ENCODE assay signal across 8 mouse cellular contexts in the genomic region with DNA sequence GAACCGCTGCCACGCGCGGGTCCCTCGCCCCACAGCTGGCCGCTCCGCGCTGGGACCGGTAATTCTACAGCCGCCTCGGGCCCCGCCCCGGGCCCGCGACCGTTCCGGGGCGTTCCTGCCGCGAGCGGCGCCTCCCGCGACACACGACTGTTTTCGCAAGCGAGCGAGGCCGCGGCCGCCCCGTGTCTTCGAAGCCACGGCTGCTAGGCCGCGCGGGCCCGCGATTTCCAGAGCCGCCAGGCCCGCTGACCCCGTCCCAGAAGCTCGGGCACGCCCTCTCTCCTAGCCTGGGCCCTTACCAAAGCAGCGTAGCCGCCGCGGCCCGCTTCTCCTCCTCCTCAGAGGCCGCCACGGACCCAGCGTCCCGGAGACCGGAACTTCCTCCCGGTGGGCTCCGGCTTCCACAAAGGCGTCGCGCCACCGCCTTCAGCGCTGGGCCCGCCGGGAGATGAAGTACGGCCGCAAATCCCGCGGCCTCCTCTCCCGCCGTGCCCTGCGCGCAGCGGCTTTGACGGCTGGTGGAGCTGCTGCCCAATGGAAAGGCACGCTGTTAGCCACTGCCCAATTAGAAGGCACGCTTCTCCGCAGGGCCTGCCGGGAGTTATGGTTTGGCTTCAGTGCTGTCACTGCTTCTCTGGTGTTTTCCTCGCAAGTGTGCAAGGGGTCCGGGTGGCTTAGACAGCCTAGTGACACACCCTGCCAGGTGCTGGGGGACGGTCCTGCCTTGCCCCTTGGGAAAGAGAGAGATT. TPM values are rescaled to one million over a fixed set of nuclear protein-coding genes. Genes with fewer than 3 reads are reported as not detected.
A peak's percentile ranks its signal among the peaks of the same experiment; 100 is the strongest.
DNase-seq lines count a peak whose midpoint lies in the region; ATAC-seq lines count a peak whose summit lies in the region.

No protein-coding gene starts in this region.

- whole genome bisulfite sequencing in hindbrain, embryonic 12.5 days, result under 1% methylated on average over 76 of the region's 80 CpGs

- H3K36me3 ChIP-seq in hindbrain, embryonic 12.5 days, result peaks cover 6% of the 10 kb centered on the region

- peak; percentile 100 for ATAC-seq in hindbrain, embryonic 12.5 days (ENCODE audit: low FRiP score)

- peaks cover 16% of the 10 kb centered on the region for H3K4me1 ChIP-seq in hindbrain, embryonic 12.5 days

- no peaks in the 10 kb centered on the region for H3K9me3 ChIP-seq in hindbrain, embryonic 12.5 days (replicated peaks)

- peak overlapping the region; percentile 97 for H3K27ac ChIP-seq in hindbrain, embryonic 12.5 days

- peak overlapping the region; percentile 99 for H3K9ac ChIP-seq in hindbrain, embryonic 12.5 days

- H3K27me3 ChIP-seq in hindbrain, embryonic 12.5 days, result no peaks in the 10 kb centered on the region

- H3K4me2 ChIP-seq in hindbrain, embryonic 12.5 days (replicated peaks), result peak overlapping the region; percentile 84

- peak; percentile 95 for DNase-seq in NIH3T3 (ENCODE audit: low read depth)
- DNase-seq in cerebellum, postnatal 10 days, result peak; percentile 95 to 97
- DNase-seq in frontal cortex, postnatal 10 days (ENCODE audit: low spot score in 2 of 2), result peak; percentile 92 to 95
- DNase-seq in layer of hippocampus, postnatal 14 days (ENCODE audit: low spot score in 2 of 2), result peak; percentile 93 to 97
- DNase-seq in lung, postnatal 14 days, result peak; percentile 93
- peak; percentile 85 for DNase-seq in retina, adult 2 months (ENCODE audit: low read depth, low spot score)
- peak; percentile 91 to 95 for DNase-seq in thymus, postnatal 36 days

- peak overlapping the region; percentile 97 for H3K4me3 ChIP-seq in hindbrain, embryonic 12.5 days

RNA-seq across cellular contexts. Expression of a gene that starts 0.5 kb away (rescaled TPM):
- 125 and 135 TPM in 2 replicates for polyA plus RNA-seq in hindbrain, embryonic 12.5 days (2016; fragmentation: Nextera tagmentation; extraction: Ambion mirVana)
- total RNA-seq in layer of hippocampus, postnatal 14 days (2021), result 10 to 100 TPM; 57.7 to 60.2 TPM

RNA-seq across cellular contexts. Expression of a gene that starts 15.4 kb away (rescaled TPM):
- polyA plus RNA-seq in hindbrain, embryonic 12.5 days (2016; fragmentation: Nextera tagmentation; extraction: Ambion mirVana), result 17.1 and 20.1 TPM in 2 replicates
- total RNA-seq in layer of hippocampus, postnatal 14 days (2021), result 10 to 100 TPM; 17.0 to 20.9 TPM

RNA-seq across cellular contexts. Expression of a gene that starts 34.1 kb away (rescaled TPM):
- polyA plus RNA-seq in hindbrain, embryonic 12.5 days (2016; fragmentation: Nextera tagmentation; extraction: Ambion mirVana), result 2.0 and 2.3 TPM in 2 replicates
- total RNA-seq in layer of hippocampus, postnatal 14 days (2021), result 1 to 10 TPM; 1.8 to 2.9 TPM

RNA-seq across cellular contexts. Expression of a gene that starts 55.7 kb away (rescaled TPM):
- polyA plus RNA-seq in hindbrain, embryonic 12.5 days (2016; fragmentation: Nextera tagmentation; extraction: Ambion mirVana), result not detected in 2 replicates
- total RNA-seq in layer of hippocampus, postnatal 14 days (2021), result not detected

Comparison
In these comparisons a context has a peak if more than half of its experiments do, and no peak if none do; other contexts are left out.
1. Peak in every context shown above with its lines: DNase-seq, ATAC-seq, H3K4me3 ChIP-seq and H3K27ac ChIP-seq.